Mouse (Mus musculus) olfactory bulb, adult 2 months (tissue): Measurements from ENCODE around the gene Tmem145. TPM values are rescaled to one million over a fixed set of nuclear protein-coding genes. Genes with fewer than 3 reads are reported as not detected.
A peak's percentile ranks its signal among the peaks of the same experiment; 100 is the strongest.
"Not testable (repeated sequence)": the region's sequence is repeated elsewhere in the genome, so short reads cannot be mapped to it uniquely, and the experiment has no call there.

Experiments
- H3K27ac ChIP-seq: fragments of 200-500 bp; 2 replicates; pipeline ENCODE4 v1.5.1; 2012; ENCODE audit warnings: low read depth, low read length; ENCODE audit not compliant: insufficient read depth
- H3K4me1 ChIP-seq: fragments of 200-500 bp; 2 replicates; pipeline ENCODE4 v1.6.1; 2012; ENCODE audit warnings: low read length; ENCODE audit not compliant: control insufficient read depth, insufficient read depth
- H3K4me3 ChIP-seq: fragments of 200-500 bp; 2 replicates; pipeline ENCODE4 v1.5.1; 2012; ENCODE audit warnings: mild to moderate bottlenecking, low read depth, low read length, moderate library complexity; ENCODE audit not compliant: insufficient read depth
- CTCF ChIP-seq: fragments of 200-500 bp; IDR thresholded peaks from 2 replicates; pipeline ENCODE4 v1.5.1; 2012; ENCODE audit warnings: low read depth, mild to moderate bottlenecking, low read length, moderate library complexity; ENCODE audit not compliant: insufficient read depth
- POLR2A ChIP-seq: fragments of 200-500 bp; IDR thresholded peaks from 2 replicates; pipeline ENCODE4 v1.6.1; 2012; ENCODE audit warnings: mild to moderate bottlenecking, low read depth, low read length, moderate library complexity; ENCODE audit not compliant: insufficient read depth
- WGBS: fragments of 180-500 bp; shearing (Covaris S2); methylation state at CpG from one replicate; pipeline ENCODE4 v1.1.7; 2018; 5-methylcytosine and 5-hydroxymethylcytosine counted together
- polyA plus RNA-seq: library from polyadenylated mRNA; stranded (reverse); fragments of >200 nt; gene quantifications from 2 replicates; pipeline ENCODE4 v1.2.4, GENCODE M21; 2012; ENCODE audit warnings: low replicate concordance; ENCODE audit not compliant: missing spikeins, insufficient read depth, insufficient read length

Tmem145 gene
- polyA plus RNA-seq, 1 experiment = not detected

- Histone ChIP-seq H3K4me1 (peaks cover 18% of the 10 kb centered on the region), H3K27ac (no peak overlapping the region), H3K4me3 (no peak overlapping the region)
- 85% methylated on average over 11 of the region's 11 CpGs for WGBS
- no peak for TF ChIP-seq CTCF
- TF ChIP-seq POLR2A = no peak
These were observed 5.3 kb downstream of the Tmem145 start for GRCm38 (mm10) chr7:25311193-25311592.

- peaks cover 18% of the 10 kb centered on the region for H3K4me1 ChIP-seq
- WGBS = 60% methylated on average over 7 of the region's 7 CpGs
- TF ChIP-seq POLR2A = no peak
- no peak for TF ChIP-seq CTCF
- H3K27ac ChIP-seq = no peak overlapping the region
- no peak overlapping the region for H3K4me3 ChIP-seq
These were observed 7.4 kb downstream of the Tmem145 start for GRCm38 (mm10) chr7:25313325-25313724.

- TF ChIP-seq POLR2A (no peak), CTCF (no peak)
- WGBS = 17% methylated on average over 51 of the region's 51 CpGs
- H3K4me3 ChIP-seq = peak overlapping the region; percentile 29
- no peak overlapping the region for H3K27ac ChIP-seq
- H3K4me1 ChIP-seq = peaks cover 15% of the 10 kb centered on the region
These were observed 8.8 kb downstream of the Tmem145 start for GRCm38 (mm10) chr7:25314606-25315305.

GRCm38 (mm10) chr7:25315306-25316041 lies 9.6 kb downstream of the Tmem145 start:
- Histone ChIP-seq H3K4me1 (peaks cover 15% of the 10 kb centered on the region), H3K27ac (0 out of 2 replicates have a peak overlapping the region, but pooled peaks have one; percentile 21), H3K4me3 (peak overlapping the region; percentile 29)
- no peak for TF ChIP-seq CTCF
- no peak for TF ChIP-seq POLR2A
- 3% methylated on average over 67 of the region's 69 CpGs for WGBS

GRCm38 (mm10) chr7:25316532-25317445 lies 10.9 kb downstream of the Tmem145 start, which contains the start of gene Megf8:
TSS of gene Megf8 (plus strand) at chr7:25317164.
- Histone ChIP-seq H3K27ac (peak within 1 kb of the TSS; percentile 21), H3K4me3 (peak within 1 kb of the TSS; percentile 69), H3K4me1 (peaks cover 19% of the 10 kb centered on the region)
- under 1% methylated on average over 52 of the region's 52 CpGs for whole genome bisulfite sequencing
- peak; percentile 70; the same call in 1 of the 2 replicates for TF ChIP-seq POLR2A
- no peak for TF ChIP-seq CTCF

- TF ChIP-seq CTCF = no peak
- TF ChIP-seq POLR2A = no peak
- 5% methylated on average over 21 of the region's 21 CpGs for WGBS
- peak overlapping the region; percentile 69 for H3K4me3 ChIP-seq
- H3K27ac ChIP-seq = peak overlapping the region; percentile 13; the same call in 1 of the 2 replicates
- peaks cover 24% of the 10 kb centered on the region for H3K4me1 ChIP-seq
These were observed 11.6 kb downstream of the Tmem145 start for GRCm38 (mm10) chr7:25317446-25317999.

- H3K27ac ChIP-seq = no peak overlapping the region
- peaks cover 12% of the 10 kb centered on the region for H3K4me1 ChIP-seq
- 41% methylated on average over 6 of the region's 6 CpGs for WGBS
- TF ChIP-seq CTCF (no peak), POLR2A (no peak)
- no peak overlapping the region for H3K4me3 ChIP-seq
These were observed 16.2 kb downstream of the Tmem145 start for GRCm38 (mm10) chr7:25322058-25322484.

GRCm38 (mm10) chr7:25323219-25323618 lies 17.3 kb downstream of the Tmem145 start:
- H3K27ac ChIP-seq = no peak overlapping the region
- WGBS = 81% methylated on average over 2 of the region's 2 CpGs
- TF ChIP-seq CTCF (no peak), POLR2A (no peak)
- no peak overlapping the region for H3K4me3 ChIP-seq
- peaks cover 8% of the 10 kb centered on the region for H3K4me1 ChIP-seq

- not testable (repeated sequence) for H3K27ac ChIP-seq, H3K4me1 ChIP-seq, H3K4me3 ChIP-seq
- WGBS = 94% methylated on average over 6 of the region's 6 CpGs
These were observed 19.5 kb downstream of the Tmem145 start for GRCm38 (mm10) chr7:25325431-25325830.
